Mouse (Mus musculus) midbrain, embryonic 14.5 days (tissue): Measurements from ENCODE around the gene Msrb2. TPM values are rescaled to one million over a fixed set of nuclear protein-coding genes. Genes with fewer than 3 reads are reported as not detected.

Experiments
- ATAC-seq: fragments of 200-750 bp; cut with Nextera tagmentation; 2 replicates; pipeline ENCODE4 v1.8.0; 2017; ENCODE audit warnings: moderate number of reproducible peaks, moderate library complexity; ENCODE audit not compliant: low FRiP score, low TSS enrichment
- DNase-seq: peaks from one replicate; pipeline ENCODE4 v3.0.0-alpha.2; 2015
- H3K27ac ChIP-seq: fragments of 300-500 bp; sonication (generic); replicated peaks from 2 replicates; pipeline ENCODE4 v1.5.1; 2014; ENCODE audit warnings: mild to moderate bottlenecking, low read depth, low read length, moderate library complexity
- H3K27me3 ChIP-seq: fragments of 300-500 bp; sonication (generic); 2 replicates; pipeline ENCODE4 v1.6.1; 2014; ENCODE audit warnings: low read length, control low read depth, mixed read lengths; ENCODE audit not compliant: control insufficient read depth, insufficient read depth
- H3K36me3 ChIP-seq: fragments of 300-500 bp; sonication (generic); 2 replicates; pipeline ENCODE4 v1.6.1; 2014; ENCODE audit warnings: low read length, control low read depth; ENCODE audit not compliant: control insufficient read depth, insufficient read depth
- H3K4me1 ChIP-seq: fragments of 300-500 bp; sonication (generic); 2 replicates; pipeline ENCODE4 v1.6.1; 2014; ENCODE audit warnings: mild to moderate bottlenecking, antibody characterized with exemption, low read length, control low read depth; ENCODE audit not compliant: control insufficient read depth, insufficient read depth
- H3K4me2 ChIP-seq: fragments of 300-500 bp; sonication (generic); 2 replicates; pipeline ENCODE4 v1.6.1; 2014; ENCODE audit warnings: mild to moderate bottlenecking, low read length, moderate library complexity
- H3K4me3 ChIP-seq: fragments of 300-500 bp; sonication (generic); replicated peaks from 2 replicates; pipeline ENCODE4 v1.5.1; 2014; ENCODE audit warnings: low read depth, low read length
- H3K9ac ChIP-seq: fragments of 300-500 bp; sonication (generic); replicated peaks from 2 replicates; pipeline ENCODE4 v1.6.1; 2014; ENCODE audit warnings: mild to moderate bottlenecking, low read length, moderate library complexity
- H3K9me3 ChIP-seq: fragments of 300-500 bp; sonication (generic); 2 replicates; pipeline ENCODE4 v1.6.1; 2016; ENCODE audit warnings: low read length, control low read depth, mixed read lengths; ENCODE audit not compliant: control insufficient read depth
- WGBS: fragments of 180-500 bp; shearing (Covaris S2); extraction: QIAGEN DNeasy Blood & Tissue Kit; methylation state at CpG from one replicate; pipeline ENCODE4 v1.1.7; 2014; 5-methylcytosine and 5-hydroxymethylcytosine counted together
- polyA plus RNA-seq: library from polyadenylated mRNA; unstranded; fragments of >200 nt; fragmentation: Nextera tagmentation; extraction: Ambion mirVana; gene quantifications from 2 replicates; pipeline ENCODE4 v1.2.1, GENCODE M21; 2014

The Msrb2 gene
- polyA plus RNA-seq, 1 experiment from 2014 or later = 5.9 TPM

DNA sequence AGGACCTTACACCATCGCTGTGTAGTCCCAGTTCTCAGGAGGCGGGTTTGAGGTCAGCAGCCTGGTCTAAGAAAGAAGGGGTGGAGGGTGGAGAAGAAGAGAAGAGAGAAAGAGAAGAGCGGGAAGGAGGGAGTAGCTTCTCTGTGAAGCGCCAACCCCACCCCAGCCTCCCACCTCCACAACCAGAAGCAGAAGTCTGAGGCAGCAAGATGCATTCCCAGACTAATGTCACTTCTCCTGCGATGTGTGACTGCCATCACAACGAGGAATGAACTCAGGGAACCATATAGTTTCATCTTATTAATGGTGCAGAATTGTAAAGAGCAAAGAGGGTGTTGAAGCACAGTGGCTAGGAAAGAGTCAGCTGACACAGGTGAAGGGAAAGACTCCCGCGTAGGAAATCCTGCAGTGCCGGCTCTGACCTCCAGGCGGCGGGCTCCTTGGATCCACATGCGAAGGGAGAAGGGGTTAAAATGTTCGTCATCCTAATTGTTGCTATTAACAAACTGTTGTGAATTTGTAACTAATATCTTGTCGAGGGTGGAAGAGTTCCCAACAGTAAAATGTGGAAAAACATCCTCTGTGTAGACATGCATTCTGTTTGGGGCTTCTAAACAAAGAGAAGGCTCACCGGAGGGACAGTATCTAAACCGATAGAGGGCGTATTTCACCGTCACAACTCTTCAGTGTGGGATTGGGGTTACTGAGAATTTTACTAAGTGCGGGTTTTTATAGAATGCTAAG, 43.2 kb downstream of the Msrb2 start:
- ATAC-seq (peak; percentile 66), DNase-seq (peak; percentile 84)
- WGBS = 22% methylated on average over 19 of the region's 19 CpGs
- Histone ChIP-seq H3K4me1 (no peaks in the 10 kb centered on the region), H3K27ac (no peak overlapping the region), H3K27me3 (no peaks in the 10 kb centered on the region; the same call in 1 of the 2 replicates), H3K4me3 (peak overlapping the region; percentile 27), H3K9me3 (no peaks in the 10 kb centered on the region), H3K9ac (no peak overlapping the region; the same call in 1 of the 2 replicates), H3K36me3 (no peaks in the 10 kb centered on the region), H3K4me2 (peak overlapping the region; percentile 60)

DNA sequence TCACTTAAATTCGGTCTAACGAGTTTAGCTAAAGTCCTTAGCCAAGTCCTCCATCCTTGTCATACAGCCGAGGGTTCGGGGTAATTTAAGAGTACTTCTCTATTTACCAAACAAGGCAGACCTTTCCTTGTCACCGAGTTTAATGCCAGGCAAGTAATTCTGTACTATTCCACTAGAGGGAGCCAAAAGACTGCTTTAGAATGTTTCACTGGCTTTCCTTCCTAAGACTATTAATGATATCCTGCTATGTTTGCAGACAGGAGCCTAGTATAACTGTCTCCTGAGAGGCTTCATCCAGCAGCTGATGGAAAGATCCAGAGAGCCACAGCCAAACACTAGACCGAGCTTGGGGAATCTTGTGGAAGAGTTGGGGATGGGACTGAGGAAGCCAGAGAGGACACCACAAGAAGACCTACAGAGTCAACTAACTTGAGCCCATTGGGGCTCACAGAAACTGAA, 43.9 kb downstream of the Msrb2 start:
- Histone ChIP-seq H3K4me2 (peak overlapping the region; percentile 60), H3K27ac (no peak overlapping the region), H3K4me3 (peak overlapping the region; percentile 27), H3K9ac (no peak overlapping the region; the same call in 1 of the 2 replicates), H3K27me3 (no peaks in the 10 kb centered on the region; the same call in 1 of the 2 replicates), H3K9me3 (no peaks in the 10 kb centered on the region), H3K4me1 (no peaks in the 10 kb centered on the region), H3K36me3 (no peaks in the 10 kb centered on the region)
- peak; percentile 95 for DNase-seq
- 1% methylated on average over 6 of the region's 6 CpGs for WGBS
- ATAC-seq = peak; percentile 44; the same call in 1 of the 2 replicates

DNA sequence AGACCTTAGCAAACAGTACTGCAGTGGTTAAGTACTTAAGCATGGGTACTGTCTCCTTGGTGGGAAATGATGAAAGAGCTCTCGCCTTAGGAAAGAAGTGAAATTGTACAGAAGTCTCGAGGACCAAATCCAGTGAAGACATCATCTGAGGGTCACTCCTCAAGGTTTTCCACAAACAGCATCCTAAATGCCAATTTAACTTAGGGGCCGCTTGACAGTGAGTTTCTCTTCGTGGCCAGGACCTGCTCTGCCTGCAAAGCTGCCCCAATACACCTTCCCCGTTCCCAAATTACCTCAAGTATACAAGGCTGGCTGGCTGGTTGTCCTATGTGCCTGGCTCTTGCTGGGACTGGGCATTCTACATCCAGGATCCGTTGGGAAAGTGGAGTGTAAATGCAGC, 44.8 kb downstream of the Msrb2 start:
- Histone ChIP-seq H3K27me3 (no peaks in the 10 kb centered on the region; the same call in 1 of the 2 replicates), H3K9ac (no peak overlapping the region), H3K4me2 (no peak overlapping the region), H3K27ac (no peak overlapping the region), H3K4me1 (no peaks in the 10 kb centered on the region), H3K9me3 (no peaks in the 10 kb centered on the region), H3K4me3 (no peak overlapping the region), H3K36me3 (no peaks in the 10 kb centered on the region)
- DNase-seq = no peak
- no peak for ATAC-seq
- 76% methylated on average over 6 of the region's 6 CpGs for WGBS

DNA sequence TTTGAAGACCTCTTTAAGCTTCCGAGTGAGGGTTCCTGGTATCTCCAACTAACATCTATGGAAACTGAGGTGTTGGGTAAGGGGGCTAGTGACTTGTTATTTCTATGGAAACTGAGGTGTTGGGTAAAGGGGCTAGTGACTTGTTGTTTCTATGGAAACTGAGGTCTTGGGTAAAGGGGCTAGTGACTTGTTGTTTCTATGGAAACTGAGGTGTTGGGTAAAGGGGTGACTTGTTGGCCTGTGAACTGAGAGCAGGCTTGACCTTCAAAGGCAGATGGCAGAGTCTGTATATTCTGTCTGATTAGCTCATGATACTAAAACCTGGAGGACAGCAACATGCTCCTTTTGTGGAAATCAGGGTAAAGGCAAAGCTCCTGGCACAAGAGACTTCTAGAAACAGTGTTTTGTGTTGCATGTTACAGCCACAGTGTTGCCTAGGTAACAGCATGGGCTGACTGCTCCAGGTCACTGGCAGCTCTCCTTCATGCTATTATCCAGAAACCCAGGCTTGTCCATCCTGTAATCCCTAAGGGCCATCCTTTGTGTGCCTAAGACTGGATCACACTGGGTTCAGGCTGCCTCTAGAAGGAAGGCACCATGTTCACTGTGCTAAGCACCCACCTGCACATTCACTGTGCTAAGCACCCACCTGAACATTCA, 48.6 kb downstream of the Msrb2 start:
- peaks cover 4% of the 10 kb centered on the region; the same call in 1 of the 2 replicates for H3K27me3 ChIP-seq
- DNase-seq = peak; percentile 35

DNA sequence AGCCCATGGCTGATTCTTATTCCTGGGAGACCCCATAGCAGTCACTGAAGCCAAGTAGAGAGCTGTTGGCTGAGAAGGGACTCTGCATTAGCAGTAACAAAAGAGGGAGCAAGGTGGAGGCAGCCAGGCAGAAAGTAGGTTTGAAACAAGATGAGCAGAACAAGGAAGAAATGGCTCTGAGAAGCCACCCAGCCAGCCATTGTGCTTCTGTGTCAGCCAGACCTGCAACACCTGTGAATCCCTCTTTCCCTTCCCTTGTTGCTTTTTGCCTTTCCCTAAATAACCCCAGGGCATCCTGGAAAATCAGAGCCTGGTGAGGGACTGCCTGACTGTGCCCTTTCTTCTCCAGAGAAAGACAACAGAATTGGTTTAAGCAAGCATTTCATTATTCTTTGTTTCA, 51.0 kb downstream of the Msrb2 start:
- no peak for ATAC-seq
- H3K4me3 ChIP-seq = no peak overlapping the region
- no peaks in the 10 kb centered on the region for H3K4me1 ChIP-seq
- peaks cover 20% of the 10 kb centered on the region for H3K27me3 ChIP-seq
- H3K4me2 ChIP-seq = no peak overlapping the region
- H3K9ac ChIP-seq = no peak overlapping the region
- no peak overlapping the region for H3K27ac ChIP-seq
- DNase-seq = no peak
- no peaks in the 10 kb centered on the region for H3K36me3 ChIP-seq
- no peaks in the 10 kb centered on the region for H3K9me3 ChIP-seq

More for the DNA sequence above, 48.6 kb downstream of the Msrb2 start:
- Histone ChIP-seq H3K9me3 (no peaks in the 10 kb centered on the region), H3K36me3 (no peaks in the 10 kb centered on the region), H3K9ac (no peak overlapping the region), H3K4me1 (no peaks in the 10 kb centered on the region), H3K27ac (no peak overlapping the region), H3K4me2 (no peak overlapping the region), H3K4me3 (no peak overlapping the region)
- WGBS = 72% methylated on average over 1 of the region's 1 CpGs
- ATAC-seq = 0 out of 2 replicates have a peak, but pooled peaks have one; percentile 34

DNA sequence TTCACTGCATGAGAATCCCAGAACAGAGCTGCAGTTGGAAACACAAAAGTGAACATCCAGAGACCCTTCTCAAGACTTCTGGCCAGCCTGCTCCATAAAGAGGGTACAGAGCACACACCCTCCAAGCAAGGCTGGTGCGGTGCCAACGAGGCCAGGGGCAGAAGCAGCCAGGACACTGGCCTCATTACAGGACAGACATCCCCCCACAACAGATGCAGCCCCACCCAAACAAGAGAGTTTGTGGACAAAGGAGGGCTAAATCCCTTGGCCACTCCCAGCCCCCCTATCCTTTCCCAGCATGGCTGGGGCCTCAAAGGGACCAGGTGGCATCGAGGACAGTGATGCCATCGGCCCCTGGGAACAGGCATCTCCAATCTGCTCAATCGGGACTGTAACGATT, 51.8 kb downstream of the Msrb2 start:
- WGBS = 66% methylated on average over 6 of the region's 6 CpGs
- DNase-seq = no peak
- H3K9me3 ChIP-seq = no peaks in the 10 kb centered on the region
- no peak for ATAC-seq
- H3K36me3 ChIP-seq = no peaks in the 10 kb centered on the region
- H3K4me3 ChIP-seq = no peak overlapping the region
- no peaks in the 10 kb centered on the region for H3K4me1 ChIP-seq
- H3K9ac ChIP-seq = no peak overlapping the region
- H3K27me3 ChIP-seq = peaks cover 26% of the 10 kb centered on the region
- H3K27ac ChIP-seq = no peak overlapping the region
- H3K4me2 ChIP-seq = no peak overlapping the region

DNA sequence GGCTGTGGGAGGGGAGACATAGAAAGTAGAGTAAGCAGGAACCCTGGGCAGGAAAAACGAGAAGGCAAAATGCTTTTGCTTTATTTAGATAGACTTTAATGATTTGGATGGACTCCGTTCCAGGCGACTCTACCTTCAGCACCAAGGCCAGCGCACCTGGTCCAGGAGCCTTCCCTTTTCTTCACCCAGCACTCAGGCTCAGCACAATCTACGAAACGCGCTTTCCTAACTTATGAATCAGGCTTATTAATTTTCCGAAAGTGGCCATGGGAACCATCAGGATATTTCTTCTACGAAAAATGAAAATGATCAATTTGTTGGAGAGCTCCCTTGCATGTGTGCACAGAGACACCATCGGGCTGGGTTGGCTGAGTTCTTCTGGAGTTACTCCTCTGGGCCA, 57.8 kb downstream of the Msrb2 start:
- Histone ChIP-seq H3K27ac (no peak overlapping the region), H3K4me2 (no peak overlapping the region), H3K4me3 (no peak overlapping the region), H3K27me3 (peaks cover 79% of the 10 kb centered on the region), H3K36me3 (no peaks in the 10 kb centered on the region), H3K9ac (no peak overlapping the region), H3K9me3 (no peaks in the 10 kb centered on the region), H3K4me1 (0 out of 2 replicates have a peak, but pooled peaks cover 6% of the 10 kb centered on the region)
- WGBS = 8% methylated on average over 10 of the region's 10 CpGs
- ATAC-seq (no peak), DNase-seq (peak; percentile 49)

DNA sequence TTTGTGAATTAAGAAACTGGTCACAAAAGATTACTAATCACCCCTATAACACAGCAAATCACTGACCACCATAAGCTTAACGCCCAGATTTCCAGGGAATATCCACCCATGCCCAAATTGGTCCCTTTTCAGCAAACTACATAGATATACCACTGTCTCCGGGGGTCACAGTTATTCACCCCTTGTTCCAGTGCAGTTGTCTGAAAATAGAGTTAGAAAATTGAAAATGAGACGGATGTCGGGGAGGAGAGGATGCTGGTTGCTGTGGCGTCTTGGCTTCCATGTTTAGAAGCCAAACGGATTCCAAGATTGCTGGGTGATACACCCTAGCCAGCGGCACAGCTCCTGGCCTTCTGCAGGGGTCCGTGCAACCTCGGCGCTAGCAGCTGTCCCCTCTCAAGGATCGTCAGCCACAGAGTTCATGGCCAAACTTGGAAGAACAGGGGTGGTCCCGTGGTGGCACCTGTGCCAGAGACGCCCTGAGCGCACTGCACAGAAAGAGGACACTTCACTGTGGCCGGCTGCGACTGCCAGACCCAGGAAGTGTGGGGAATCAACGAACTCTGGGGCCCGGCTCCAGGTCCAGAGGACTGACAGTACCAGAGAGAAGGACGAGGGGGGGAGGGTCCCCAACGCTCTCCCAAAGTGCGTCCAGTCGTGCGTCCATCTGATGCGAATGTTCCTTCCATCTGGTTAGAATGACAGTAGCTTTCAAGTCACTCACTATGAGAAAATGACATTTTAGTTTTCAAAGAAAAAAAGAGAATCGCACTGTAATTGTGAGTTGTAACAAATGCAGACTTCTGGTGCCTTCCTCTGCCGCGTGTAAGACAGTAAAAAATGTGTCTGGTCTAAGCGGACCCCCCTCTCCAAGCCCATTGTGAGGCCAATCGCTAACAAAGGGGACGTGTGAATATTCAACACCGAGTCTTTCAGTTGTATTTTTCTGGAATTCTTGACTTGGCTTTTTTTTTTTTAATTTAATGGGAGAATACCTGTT, 58.8 kb downstream of the Msrb2 start:
- H3K36me3 ChIP-seq = no peaks in the 10 kb centered on the region
- no peak for ATAC-seq
- WGBS = 4% methylated on average over 31 of the region's 31 CpGs
- no peak overlapping the region for H3K27ac ChIP-seq
- no peak overlapping the region for H3K9ac ChIP-seq
- DNase-seq = peak; percentile 33
- H3K4me3 ChIP-seq = peak overlapping the region; percentile 28
- H3K27me3 ChIP-seq = peaks cover 88% of the 10 kb centered on the region
- no peaks in the 10 kb centered on the region for H3K9me3 ChIP-seq
- H3K4me2 ChIP-seq = peak overlapping the region; percentile 51
- H3K4me1 ChIP-seq = 0 out of 2 replicates have a peak, but pooled peaks cover 6% of the 10 kb centered on the region
